Mouse (Mus musculus) liver, embryonic 12.5 days (tissue): ENCODE results near the gene Rhoc. TPM values are rescaled to one million over a fixed set of nuclear protein-coding genes. Genes with fewer than 3 reads are reported as not detected.

Experiments
- ATAC-seq: fragments of 200-750 bp; cut with Nextera tagmentation; 2 replicates; pipeline ENCODE4 v1.8.0; 2017; ENCODE audit warnings: moderate number of reproducible peaks, mild to moderate bottlenecking, moderate library complexity
- H3K27ac ChIP-seq: fragments of 300-500 bp; sonication (generic); 2 replicates; pipeline ENCODE4 v1.5.1; 2016; ENCODE audit warnings: mild to moderate bottlenecking
- H3K27me3 ChIP-seq: fragments of 300-500 bp; sonication (generic); replicated peaks from 2 replicates; pipeline ENCODE4 v1.6.1; 2016; ENCODE audit warnings: mild to moderate bottlenecking, moderate library complexity
- H3K36me3 ChIP-seq: fragments of 300-500 bp; sonication (generic); 2 replicates; pipeline ENCODE4 v1.6.1; 2016; ENCODE audit warnings: mild to moderate bottlenecking, moderate library complexity
- H3K4me1 ChIP-seq: fragments of 300-500 bp; sonication (generic); 2 replicates; pipeline ENCODE4 v1.6.1; 2016
- H3K4me2 ChIP-seq: fragments of 300-500 bp; sonication (generic); 2 replicates; pipeline ENCODE4 v1.6.1; 2016; ENCODE audit warnings: mild to moderate bottlenecking, moderate library complexity
- H3K4me3 ChIP-seq: fragments of 300-500 bp; sonication (generic); 2 replicates; pipeline ENCODE4 v1.5.1; 2016; ENCODE audit warnings: mild to moderate bottlenecking, moderate library complexity
- H3K9ac ChIP-seq: fragments of 300-500 bp; sonication (generic); 2 replicates; pipeline ENCODE4 v1.6.1; 2016; ENCODE audit warnings: mild to moderate bottlenecking, moderate library complexity
- H3K9me3 ChIP-seq: fragments of 300-500 bp; sonication (generic); replicated peaks from 2 replicates; pipeline ENCODE4 v1.6.1; 2016; ENCODE audit warnings: mild to moderate bottlenecking, moderate library complexity
- WGBS: fragments of 180-500 bp; shearing (Covaris S2); methylation state at CpG from one replicate; pipeline ENCODE4 v1.1.7; 2016; ENCODE audit not compliant: insufficient replicate concordance; 5-methylcytosine and 5-hydroxymethylcytosine counted together
- polyA plus RNA-seq: library from polyadenylated mRNA; unstranded; fragments of >200 nt; fragmentation: Nextera tagmentation; extraction: Ambion mirVana; gene quantifications from 2 replicates; pipeline ENCODE4 v1.2.1, GENCODE M21; 2016

Rhoc gene
- polyA plus RNA-seq, 1 experiment from 2014 or later: 28.1 TPM

DNA sequence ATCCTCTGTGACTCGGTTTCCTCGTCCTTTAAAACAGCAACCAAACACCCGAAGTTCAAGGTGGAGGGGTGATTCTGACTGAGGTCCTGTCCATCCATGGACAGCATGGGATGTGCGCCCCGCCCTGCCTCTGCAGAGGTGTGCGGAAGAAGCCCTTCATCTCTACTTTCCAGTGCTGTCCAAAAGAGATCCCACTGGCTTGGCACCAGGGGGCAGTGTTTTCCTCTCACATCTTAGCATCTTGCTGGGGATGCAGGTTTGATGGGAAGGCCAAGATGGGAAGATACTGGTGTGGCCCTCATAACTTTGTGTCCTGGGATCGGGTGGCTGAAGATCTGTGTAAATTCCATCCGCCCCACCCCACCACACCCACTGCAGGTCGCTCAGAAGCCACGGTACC is 18.1 kb upstream of the Rhoc start:
- no peak overlapping the region for H3K9ac ChIP-seq
- H3K4me1 ChIP-seq: peaks cover 11% of the 10 kb centered on the region; the same call in 1 of the 2 replicates
- H3K27ac ChIP-seq: no peak overlapping the region
- no peaks in the 10 kb centered on the region for H3K9me3 ChIP-seq
- H3K27me3 ChIP-seq: peaks cover 31% of the 10 kb centered on the region
- no peak overlapping the region for H3K4me3 ChIP-seq
- 50% methylated on average over 10 of the region's 10 CpGs for WGBS
- no peak for ATAC-seq
- no peak overlapping the region for H3K4me2 ChIP-seq
- no peaks in the 10 kb centered on the region for H3K36me3 ChIP-seq

- Histone ChIP-seq H3K4me3 (no peak overlapping the region), H3K36me3 (no peaks in the 10 kb centered on the region), H3K4me2 (no peak overlapping the region), H3K4me1 (peaks cover 11% of the 10 kb centered on the region; the same call in 1 of the 2 replicates), H3K9me3 (no peaks in the 10 kb centered on the region), H3K27me3 (peaks cover 37% of the 10 kb centered on the region), H3K27ac (no peak overlapping the region), H3K9ac (no peak overlapping the region)
- 69% methylated on average over 3 of the region's 3 CpGs for WGBS
- ATAC-seq: no peak
Measured at GRCm38 (mm10) chr3:104770918-104771317, 17.3 kb upstream of the Rhoc start.

GRCm38 (mm10) chr3:104771460-104771859 is 16.7 kb upstream of the Rhoc start:
- H3K27me3 ChIP-seq: peaks cover 42% of the 10 kb centered on the region
- no peak overlapping the region for H3K4me2 ChIP-seq
- 34% methylated on average over 6 of the region's 6 CpGs for WGBS
- H3K27ac ChIP-seq: no peak overlapping the region
- no peak for ATAC-seq
- H3K4me3 ChIP-seq: no peak overlapping the region
- no peaks in the 10 kb centered on the region for H3K9me3 ChIP-seq
- no peak overlapping the region for H3K9ac ChIP-seq
- H3K36me3 ChIP-seq: no peaks in the 10 kb centered on the region
- peaks cover 11% of the 10 kb centered on the region; the same call in 1 of the 2 replicates for H3K4me1 ChIP-seq

DNA sequence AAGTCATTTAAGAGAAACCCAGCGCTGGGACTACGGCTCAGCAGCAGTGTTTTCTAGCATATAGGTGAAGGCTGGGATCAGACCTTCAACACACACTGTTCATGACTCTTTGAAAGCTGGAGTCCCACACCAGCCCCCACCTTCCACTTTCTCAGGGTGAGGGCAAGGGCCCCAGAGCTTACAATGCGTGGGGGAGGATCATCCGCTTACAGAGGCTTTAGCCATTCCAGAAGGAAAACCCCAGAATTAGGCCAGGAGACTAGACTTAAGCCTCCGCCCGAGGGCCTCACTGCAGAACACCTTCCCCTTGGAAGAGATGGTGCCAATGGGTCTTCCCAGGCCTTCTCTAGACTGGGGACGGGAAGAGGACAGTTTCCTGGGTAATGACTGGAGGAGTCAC is 14.9 kb upstream of the Rhoc start:
- 77% methylated on average over 7 of the region's 7 CpGs for WGBS

GRCm38 (mm10) chr3:104777342-104777741 is 10.8 kb upstream of the Rhoc start:
- Histone ChIP-seq H3K4me2 (peak overlapping the region; percentile 42), H3K27me3 (peaks cover 95% of the 10 kb centered on the region), H3K9me3 (no peaks in the 10 kb centered on the region), H3K27ac (no peak overlapping the region), H3K36me3 (no peaks in the 10 kb centered on the region), H3K4me1 (peaks cover 25% of the 10 kb centered on the region), H3K9ac (no peak overlapping the region), H3K4me3 (peak overlapping the region; percentile 28)
- no peak for ATAC-seq
- WGBS: 2% methylated on average over 20 of the region's 20 CpGs

More for the DNA sequence above, 14.9 kb upstream of the Rhoc start:
- peaks cover 15% of the 10 kb centered on the region; the same call in 1 of the 2 replicates for H3K4me1 ChIP-seq
- no peak for ATAC-seq
- no peaks in the 10 kb centered on the region for H3K36me3 ChIP-seq
- H3K4me2 ChIP-seq: no peak overlapping the region
- no peak overlapping the region for H3K4me3 ChIP-seq
- no peaks in the 10 kb centered on the region for H3K9me3 ChIP-seq
- peaks cover 61% of the 10 kb centered on the region for H3K27me3 ChIP-seq
- no peak overlapping the region for H3K9ac ChIP-seq
- no peak overlapping the region for H3K27ac ChIP-seq

- peaks cover 25% of the 10 kb centered on the region for H3K4me1 ChIP-seq
- ATAC-seq: no peak
- H3K4me2 ChIP-seq: no peak overlapping the region
- H3K9me3 ChIP-seq: no peaks in the 10 kb centered on the region
- H3K4me3 ChIP-seq: no peak overlapping the region
- 2% methylated on average over 7 of the region's 7 CpGs for WGBS
- peaks cover 97% of the 10 kb centered on the region for H3K27me3 ChIP-seq
- no peak overlapping the region for H3K27ac ChIP-seq
- no peak overlapping the region for H3K9ac ChIP-seq
- no peaks in the 10 kb centered on the region for H3K36me3 ChIP-seq
Measured at GRCm38 (mm10) chr3:104779949-104780348, 8.2 kb upstream of the Rhoc start.

DNA sequence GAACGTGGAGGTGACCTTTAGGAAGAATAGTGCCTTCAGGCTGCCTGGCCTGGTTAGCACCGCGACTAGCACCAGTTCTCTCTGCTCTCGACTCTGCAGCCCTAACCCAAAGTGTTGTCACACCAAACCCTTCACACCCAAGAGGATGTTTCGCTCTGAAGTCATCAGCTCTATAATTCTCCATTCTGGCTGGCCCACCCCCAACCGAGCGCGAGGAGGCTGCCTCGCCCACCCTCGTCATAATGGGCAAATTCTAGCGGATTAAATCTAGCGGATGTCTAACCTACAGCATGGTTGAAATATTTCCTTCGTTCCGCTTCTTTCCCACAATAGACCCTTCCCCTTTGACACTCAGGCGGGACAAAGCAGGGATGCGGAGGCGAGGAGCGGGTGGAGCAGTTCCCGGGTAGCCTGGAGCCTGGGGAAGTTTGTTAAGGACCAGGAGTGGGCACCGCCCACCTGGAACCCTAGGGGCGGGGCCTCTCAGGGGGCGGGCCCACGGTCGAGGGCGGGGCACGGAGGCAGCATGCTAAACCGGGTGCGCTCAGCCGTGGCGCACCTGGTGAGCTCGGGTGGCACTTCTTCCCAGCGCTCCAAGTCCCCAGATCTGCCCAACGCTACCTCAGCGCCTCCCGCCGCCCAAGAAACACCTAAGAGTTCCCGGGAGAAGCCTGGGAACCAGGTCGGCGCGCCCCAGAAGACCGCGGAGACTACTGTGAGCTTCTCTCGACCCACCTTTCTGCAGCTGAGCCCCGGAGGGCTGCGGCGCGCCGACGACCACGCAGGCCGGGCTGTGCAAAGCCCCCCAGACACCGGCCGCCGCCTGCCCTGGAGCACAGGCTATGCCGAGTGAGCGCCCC is 7.4 kb upstream of the Rhoc start, which contains the start of gene Ppm1j:
TSS of gene Ppm1j (plus strand) at position 496 of the 860 bp plus-strand sequence.
- Histone ChIP-seq H3K4me3 (peak within 1 kb of the TSS; percentile 56), H3K4me1 (peaks cover 25% of the 10 kb centered on the region), H3K36me3 (no peaks in the 10 kb centered on the region), H3K9ac (peak within 1 kb of the TSS; percentile 0; the same call in 1 of the 2 replicates), H3K9me3 (no peaks in the 10 kb centered on the region), H3K4me2 (peak within 1 kb of the TSS; percentile 80), H3K27ac (no peak within 1 kb of the TSS), H3K27me3 (peaks cover 100% of the 10 kb centered on the region)
- peak; percentile 65 for ATAC-seq
- WGBS: 2% methylated on average over 56 of the region's 56 CpGs

- Histone ChIP-seq H3K36me3 (no peaks in the 10 kb centered on the region), H3K27me3 (peaks cover 98% of the 10 kb centered on the region), H3K9me3 (no peaks in the 10 kb centered on the region), H3K9ac (peak within 1 kb of the TSS; percentile 0; the same call in 1 of the 2 replicates), H3K4me2 (peak within 1 kb of the TSS; percentile 80), H3K4me1 (peaks cover 25% of the 10 kb centered on the region), H3K27ac (no peak within 1 kb of the TSS), H3K4me3 (peak within 1 kb of the TSS; percentile 56)
- peak; percentile 25; the same call in 1 of the 2 replicates for ATAC-seq
- under 1% methylated on average over 26 of the region's 26 CpGs for WGBS
Measured at GRCm38 (mm10) chr3:104781471-104781903, 6.7 kb upstream of the Rhoc start, which contains the start of gene Fam19a3. TSS of gene Fam19a3 (minus strand) at chr3:104781840.

DNA sequence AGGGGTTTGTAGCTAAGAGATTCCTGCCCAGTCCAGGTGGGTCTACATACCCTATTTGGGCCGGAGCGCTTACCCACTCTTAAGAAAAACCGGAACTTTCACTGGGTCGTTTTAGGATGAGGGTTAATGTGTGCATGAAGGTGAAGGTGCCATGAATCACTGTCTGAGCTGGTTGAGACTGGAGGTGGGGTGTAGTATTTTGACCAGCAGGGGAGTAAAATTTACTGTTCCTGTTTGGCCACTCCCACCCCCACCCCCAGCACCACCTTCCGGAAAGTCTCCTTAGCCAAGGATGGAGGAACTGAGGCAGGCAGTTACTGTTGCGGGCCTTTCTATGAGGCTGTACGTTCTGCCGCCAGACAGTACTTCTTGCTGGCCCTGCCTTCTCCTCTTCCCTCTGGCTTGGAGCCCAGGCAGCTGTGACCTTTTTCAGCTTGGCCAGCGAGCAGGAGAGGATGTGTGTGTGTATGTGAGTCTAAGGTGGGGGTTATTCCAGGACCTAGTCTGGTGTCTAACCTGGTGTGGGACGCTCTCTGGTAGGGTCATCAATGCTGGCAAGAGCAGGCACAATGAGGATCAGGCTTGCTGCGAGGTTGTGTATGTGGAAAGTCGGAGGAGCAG is 6.0 kb upstream of the Rhoc start:
- peaks cover 97% of the 10 kb centered on the region for H3K27me3 ChIP-seq
- WGBS: 24% methylated on average over 12 of the region's 12 CpGs
- no peak overlapping the region for H3K9ac ChIP-seq
- ATAC-seq: no peak
- H3K4me1 ChIP-seq: peaks cover 24% of the 10 kb centered on the region
- no peak overlapping the region for H3K27ac ChIP-seq
- no peaks in the 10 kb centered on the region for H3K36me3 ChIP-seq
- H3K4me2 ChIP-seq: peak overlapping the region; percentile 80; the same call in 1 of the 2 replicates
- H3K9me3 ChIP-seq: no peaks in the 10 kb centered on the region
- H3K4me3 ChIP-seq: no peak overlapping the region

DNA sequence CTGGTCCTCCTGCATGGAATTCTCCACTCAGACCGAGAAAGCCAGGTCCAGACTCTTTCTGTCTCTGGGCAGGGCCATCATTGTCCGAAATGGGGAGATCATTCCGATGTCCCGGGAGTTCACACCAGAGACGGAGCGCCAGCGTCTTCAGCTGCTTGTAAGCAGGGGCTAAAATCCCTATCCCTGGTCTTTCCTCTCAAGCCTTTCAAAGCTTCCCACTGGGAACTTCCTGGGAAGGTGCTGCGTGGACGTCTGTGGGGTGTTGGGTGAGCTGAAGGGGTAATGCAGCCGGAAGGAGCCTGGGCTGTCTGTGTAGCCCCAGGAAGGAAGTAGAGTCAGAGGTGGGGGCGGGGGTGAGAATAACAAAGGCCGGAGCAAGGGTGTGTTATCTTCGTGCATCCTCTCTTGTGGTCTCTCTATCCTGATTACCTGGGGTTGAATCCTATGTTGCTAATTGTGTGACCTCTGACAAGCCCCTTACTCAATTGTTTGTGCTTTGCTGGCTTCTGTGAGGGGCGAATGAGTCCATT is 4.1 kb upstream of the Rhoc start:
- Histone ChIP-seq H3K4me1 (peaks cover 26% of the 10 kb centered on the region), H3K36me3 (no peaks in the 10 kb centered on the region), H3K9ac (no peak overlapping the region), H3K27ac (no peak overlapping the region), H3K4me2 (no peak overlapping the region), H3K4me3 (no peak overlapping the region), H3K27me3 (peaks cover 96% of the 10 kb centered on the region), H3K9me3 (no peaks in the 10 kb centered on the region)
- WGBS: 18% methylated on average over 14 of the region's 14 CpGs
- no peak for ATAC-seq

DNA sequence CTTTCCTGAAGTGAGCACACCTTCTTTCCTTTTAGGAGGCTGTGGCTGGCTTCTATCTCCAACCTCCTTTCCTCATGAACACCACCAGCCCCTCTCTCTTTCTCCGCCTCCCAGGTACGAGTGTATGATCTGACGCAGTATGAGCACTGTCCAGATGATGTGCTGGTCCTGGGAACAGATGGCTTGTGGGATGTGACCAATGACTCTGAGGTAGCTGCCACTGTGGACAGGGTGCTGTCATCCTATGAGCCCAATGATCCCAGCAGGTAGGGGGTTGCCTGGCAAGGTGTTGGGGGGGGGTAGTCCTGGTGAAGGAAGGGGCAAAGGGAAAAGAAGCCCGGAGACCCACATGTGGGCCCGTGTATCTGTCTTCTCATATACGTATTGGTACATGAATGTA is 2.9 kb upstream of the Rhoc start:
- H3K9ac ChIP-seq: no peak overlapping the region
- WGBS: 77% methylated on average over 6 of the region's 6 CpGs
- no peak overlapping the region for H3K27ac ChIP-seq
- peaks cover 27% of the 10 kb centered on the region for H3K4me1 ChIP-seq
- no peak overlapping the region for H3K4me3 ChIP-seq
- no peaks in the 10 kb centered on the region for H3K36me3 ChIP-seq
- no peak overlapping the region for H3K4me2 ChIP-seq
- H3K27me3 ChIP-seq: peaks cover 96% of the 10 kb centered on the region
- no peaks in the 10 kb centered on the region for H3K9me3 ChIP-seq
- no peak for ATAC-seq
